8 mouse cellular contexts compared by ENCODE assay signal in genomic region chr14:105892941-105893622, GRCm38 (mm10). TPM values are rescaled to one million over a fixed set of nuclear protein-coding genes. Genes with fewer than 3 reads are reported as not detected.
DNase-seq lines count a peak whose midpoint lies in the region; ATAC-seq and TF ChIP-seq lines count a peak whose summit lies in the region.

No protein-coding gene starts in this region.

- peak overlapping the region; percentile 98 for H3K27ac ChIP-seq in gastrocnemius, adult 2 months
- peak overlapping the region; percentile 68 for H3K27ac ChIP-seq in intestine, embryonic 16.5 days (ENCODE audit: low read length)
- H3K27ac ChIP-seq in limb, embryonic 15.5 days = peak overlapping the region; percentile 72
- peak overlapping the region; percentile 43 for H3K27ac ChIP-seq in neural tube, embryonic 15.5 days (replicated peaks)

- H3K27me3 ChIP-seq in intestine, embryonic 16.5 days (replicated peaks; ENCODE audit: control insufficient read depth, insufficient read depth, low read length) = no peaks in the 10 kb centered on the region
- no peaks in the 10 kb centered on the region for H3K27me3 ChIP-seq in limb, embryonic 15.5 days
- no peaks in the 10 kb centered on the region for H3K27me3 ChIP-seq in neural tube, embryonic 15.5 days (replicated peaks)

- H3K4me3 ChIP-seq in gastrocnemius, adult 2 months = peak overlapping the region; percentile 97
- H3K4me3 ChIP-seq in intestine, embryonic 16.5 days (ENCODE audit: low read length) = peak overlapping the region; percentile 88
- peak overlapping the region; percentile 80 for H3K4me3 ChIP-seq in limb, embryonic 15.5 days
- H3K4me3 ChIP-seq in neural tube, embryonic 15.5 days (replicated peaks) = peak overlapping the region; percentile 76

- no peak for ATAC-seq in intestine, embryonic 16.5 days
- no peak for ATAC-seq in limb, embryonic 15.5 days (ENCODE audit: insufficient number of reproducible peaks, low FRiP score, low TSS enrichment, low read depth)
- no peak for ATAC-seq in neural tube, embryonic 15.5 days (ENCODE audit: low FRiP score)

- peaks cover 8% of the 10 kb centered on the region; the same call in 1 of the 2 replicates for H3K36me3 ChIP-seq in intestine, embryonic 16.5 days (ENCODE audit: control insufficient read depth, insufficient read depth, low read length)
- H3K36me3 ChIP-seq in limb, embryonic 15.5 days = 0 out of 2 replicates have a peak, but pooled peaks cover 5% of the 10 kb centered on the region
- peaks cover 4% of the 10 kb centered on the region; the same call in 1 of the 2 replicates for H3K36me3 ChIP-seq in neural tube, embryonic 15.5 days

- H3K9me3 ChIP-seq in intestine, embryonic 16.5 days (ENCODE audit: control insufficient read depth, low read length) = no peaks in the 10 kb centered on the region
- H3K9me3 ChIP-seq in limb, embryonic 15.5 days = no peaks in the 10 kb centered on the region
- H3K9me3 ChIP-seq in neural tube, embryonic 15.5 days (replicated peaks) = no peaks in the 10 kb centered on the region

- intact Hi-C loops in gastrocnemius, adult 2 months (cut with DNase I) = loop anchor here (5.0 to 10.0 kb wide), 4 partner anchors 216 to 718 kb away; partner anchors contain the start of gene Rbm26

- WGBS in intestine, embryonic 16.5 days = 55% methylated on average over 24 of the region's 24 CpGs
- 24% methylated on average over 24 of the region's 24 CpGs for WGBS in limb, embryonic 15.5 days
- WGBS in neural tube, embryonic 15.5 days = 27% methylated on average over 24 of the region's 24 CpGs

- H3K4me2 ChIP-seq in intestine, embryonic 16.5 days (ENCODE audit: low read depth, low read length) = peak overlapping the region; percentile 87
- H3K4me2 ChIP-seq in limb, embryonic 15.5 days = peak overlapping the region; percentile 58
- H3K4me2 ChIP-seq in neural tube, embryonic 15.5 days = peak overlapping the region; percentile 98

- peak; percentile 38 for DNase-seq in kidney, adult 18-20 months
- no peak for DNase-seq in kidney, adult 9 months
- DNase-seq in cerebellum, adult 8-10 months = peak; percentile 45
- DNase-seq in gastrocnemius, adult 2 months = peak; percentile 47
- no peak for DNase-seq in thymus, postnatal 14 days

- H3K4me1 ChIP-seq in intestine, embryonic 16.5 days (ENCODE audit: control insufficient read depth, insufficient read depth, low read length) = peaks cover 18% of the 10 kb centered on the region
- peaks cover 25% of the 10 kb centered on the region for H3K4me1 ChIP-seq in limb, embryonic 15.5 days
- H3K4me1 ChIP-seq in neural tube, embryonic 15.5 days = peaks cover 21% of the 10 kb centered on the region

- H3K9ac ChIP-seq in intestine, embryonic 16.5 days (ENCODE audit: low read depth, low read length) = peak overlapping the region; percentile 61
- H3K9ac ChIP-seq in limb, embryonic 15.5 days = peak overlapping the region; percentile 92
- peak overlapping the region; percentile 79 for H3K9ac ChIP-seq in neural tube, embryonic 15.5 days (replicated peaks)

- TF ChIP-seq CTCF in gastrocnemius, adult 2 months (IDR thresholded peaks at IDR 0.05) = no peak

RNA-seq across cellular contexts. Expression of gene Spry2, which starts 3.5 kb away (rescaled TPM):
- total RNA-seq in gastrocnemius, adult 2 months (2021) = 10 to 100 TPM; 16.8 to 21.8 TPM
- 29.4 and 35.5 TPM in 2 replicates for polyA plus RNA-seq in intestine, embryonic 16.5 days (2015; fragmentation: Nextera tagmentation; extraction: Ambion mirVana)
- 63.8 and 72.0 TPM in 2 replicates for polyA plus RNA-seq in limb, embryonic 15.5 days (2015; fragmentation: Nextera tagmentation; extraction: Ambion mirVana)
- polyA plus RNA-seq in neural tube, embryonic 15.5 days (2015; fragmentation: Nextera tagmentation; extraction: Ambion mirVana) = 34.5 and 38.6 TPM in 2 replicates

Comparison
In these comparisons a context has a peak if more than half of its experiments do, and no peak if none do; other contexts are left out.
1. DNase-seq: peak in kidney, adult 18-20 months (single experiment), cerebellum, adult 8-10 months (single experiment) and gastrocnemius, adult 2 months (single experiment); none in kidney, adult 9 months (single experiment) and thymus, postnatal 14 days (single experiment).
2. H3K27ac ChIP-seq: peak in every context shown above with its lines; median percentile 98 in gastrocnemius, adult 2 months; 72 in limb, embryonic 15.5 days; 68 in intestine, embryonic 16.5 days; 43 in neural tube, embryonic 15.5 days.
3. Peak in every context shown above with its lines, with median percentiles within 50 percentile points of each other: H3K4me3 ChIP-seq, H3K4me2 ChIP-seq and H3K9ac ChIP-seq.